In genomic region chr3:85564603-85565002, GRCm38 (mm10) we compare ENCODE assay signal across 26 mouse cellular contexts. TPM values are rescaled to one million over a fixed set of nuclear protein-coding genes. Genes with fewer than 3 reads are reported as not detected.
A peak's percentile ranks its signal among the peaks of the same experiment; 100 is the strongest.
DNase-seq lines count a peak whose midpoint lies in the region; ATAC-seq and TF ChIP-seq lines count a peak whose summit lies in the region.
"Had no signal": no experiment of that assay in that cellular context is flagged by ENCODE, and none has a peak within 500 bp of the region (broad histone marks: within the 10 kb centered on the region; RNA-seq: fewer than 3 reads in every experiment).

No protein-coding gene starts in this region.

- WGBS in heart, adult 2 months = 48% methylated on average over 2 of the region's 2 CpGs
- 29% methylated on average over 2 of the region's 2 CpGs for WGBS in liver, embryonic 13.5 days (ENCODE audit: insufficient replicate concordance)
- WGBS in liver, embryonic 11.5 days = 46% methylated on average over 2 of the region's 2 CpGs
- 46% methylated on average over 2 of the region's 2 CpGs for WGBS in stomach, postnatal 0 days

- intact Hi-C loops in heart, adult 2 months (cut with DNase I) = no loop called here
- intact Hi-C loops in heart, postnatal 10 days (cut with DNase I) = loop anchor here (5.0 to 10.0 kb wide), 2 partner anchors 197 to 350 kb away; no protein-coding TSS in a partner anchor

- H3K27me3 ChIP-seq in heart, adult 2 months (ENCODE audit: control insufficient read depth, insufficient read depth, low read length) = no peaks in the 10 kb centered on the region
- H3K27me3 ChIP-seq in liver, embryonic 13.5 days = no peaks in the 10 kb centered on the region
- no peaks in the 10 kb centered on the region for H3K27me3 ChIP-seq in liver, embryonic 11.5 days (replicated peaks; ENCODE audit: control insufficient read depth, insufficient read depth, low read length)
- H3K27me3 ChIP-seq in ES-Bruce4 (ENCODE audit: control insufficient read depth, insufficient read depth, low read length, poor library complexity, severe bottlenecking) = no peaks in the 10 kb centered on the region
- H3K27me3 ChIP-seq in stomach, postnatal 0 days (ENCODE audit: control insufficient read depth, insufficient read depth, low read length) = no peaks in the 10 kb centered on the region
- H3K27me3 ChIP-seq: embryonic facial prominence, embryonic 13.5 days; forebrain, embryonic 12.5 days; intestine, embryonic 15.5 days; midbrain, embryonic 12.5 days had no signal

- no peak overlapping the region for H3K4me2 ChIP-seq in liver, embryonic 13.5 days
- H3K4me2 ChIP-seq in liver, embryonic 11.5 days = no peak overlapping the region
- H3K4me2 ChIP-seq in stomach, postnatal 0 days (replicated peaks; ENCODE audit: low read depth) = no peak overlapping the region
- H3K4me2 ChIP-seq: embryonic facial prominence, embryonic 13.5 days; forebrain, embryonic 12.5 days; intestine, embryonic 15.5 days; midbrain, embryonic 12.5 days had no signal

- peak; percentile 48; the same call in 1 of the 2 replicates for ATAC-seq in liver, embryonic 13.5 days (ENCODE audit: low read depth)
- ATAC-seq in liver, embryonic 11.5 days (replicated peaks; ENCODE audit: low FRiP score) = no peak; the same call in 1 of the 2 replicates
- no peak for ATAC-seq in stomach, postnatal 0 days (ENCODE audit: low FRiP score, low TSS enrichment)
- ATAC-seq: activated CD4-positive, CD25-positive, alpha-beta regulatory T cell, adult 4 months; hindbrain, embryonic 16.5 days; intestine, embryonic 15.5 days; liver, postnatal 0 days had no signal

- H3K4me1 ChIP-seq in heart, adult 2 months (ENCODE audit: control insufficient read depth, insufficient read depth, low read length) = no peaks in the 10 kb centered on the region; the same call in 1 of the 2 replicates
- no peaks in the 10 kb centered on the region for H3K4me1 ChIP-seq in liver, embryonic 13.5 days (replicated peaks)
- no peaks in the 10 kb centered on the region for H3K4me1 ChIP-seq in liver, embryonic 11.5 days (replicated peaks; ENCODE audit: control insufficient read depth, insufficient read depth, low read length)
- no peaks in the 10 kb centered on the region for H3K4me1 ChIP-seq in ES-Bruce4 (ENCODE audit: control insufficient read depth, insufficient read depth, low read length)
- H3K4me1 ChIP-seq in stomach, postnatal 0 days (replicated peaks; ENCODE audit: control insufficient read depth, insufficient read depth) = no peaks in the 10 kb centered on the region
- H3K4me1 ChIP-seq: forebrain, embryonic 12.5 days; hindbrain, embryonic 10.5 days; intestine, embryonic 15.5 days; midbrain, embryonic 12.5 days had no signal

- H3K9ac ChIP-seq in heart, adult 2 months (ENCODE audit: low read depth, low read length) = no peak overlapping the region
- H3K9ac ChIP-seq in liver, embryonic 13.5 days = no peak overlapping the region
- H3K9ac ChIP-seq in liver, embryonic 11.5 days (ENCODE audit: low read depth, low read length) = no peak overlapping the region
- H3K9ac ChIP-seq in ES-Bruce4 (ENCODE audit: low read depth, poor library complexity, severe bottlenecking) = no peak overlapping the region
- no peak overlapping the region for H3K9ac ChIP-seq in stomach, postnatal 0 days (ENCODE audit: low read length)
- H3K9ac ChIP-seq: embryonic facial prominence, embryonic 13.5 days; forebrain, embryonic 12.5 days; intestine, embryonic 15.5 days; liver, postnatal 0 days; midbrain, embryonic 12.5 days had no signal

- H3K9me3 ChIP-seq in liver, embryonic 13.5 days (replicated peaks) = no peaks in the 10 kb centered on the region
- H3K9me3 ChIP-seq in liver, embryonic 11.5 days (ENCODE audit: control insufficient read depth, low read length) = no peaks in the 10 kb centered on the region
- H3K9me3 ChIP-seq in ES-Bruce4 (replicated peaks; ENCODE audit: control insufficient read depth, insufficient read depth, low read length, poor library complexity, severe bottlenecking) = no peaks in the 10 kb centered on the region
- H3K9me3 ChIP-seq in stomach, postnatal 0 days (ENCODE audit: control insufficient read depth, low read length) = no peaks in the 10 kb centered on the region
- H3K9me3 ChIP-seq: embryonic facial prominence, embryonic 13.5 days; forebrain, embryonic 12.5 days; hindbrain, embryonic 10.5 days; intestine, embryonic 15.5 days; midbrain, embryonic 12.5 days had no signal

- H3K79me2 ChIP-seq in heart, adult 2 months (replicated peaks; ENCODE audit: control insufficient read depth, insufficient read depth, low read length) = no peaks in the 10 kb centered on the region

- no peak overlapping the region for H3K4me3 ChIP-seq in heart, adult 2 months
- H3K4me3 ChIP-seq in liver, embryonic 13.5 days (replicated peaks) = no peak overlapping the region
- H3K4me3 ChIP-seq in liver, embryonic 11.5 days (ENCODE audit: low read depth, low read length) = no peak overlapping the region
- no peak overlapping the region for H3K4me3 ChIP-seq in ES-Bruce4 (ENCODE audit: low read depth, low read length)
- H3K4me3 ChIP-seq in stomach, postnatal 0 days (ENCODE audit: low read depth, low read length) = no peak overlapping the region
- H3K4me3 ChIP-seq: embryonic facial prominence, embryonic 13.5 days; erythroblast, embryonic 14.5 days; forebrain, embryonic 12.5 days; gastrocnemius, adult 2 months; hindbrain, embryonic 10.5 days; intestine, embryonic 15.5 days; midbrain, embryonic 12.5 days had no signal

- no peak for DNase-seq in heart, adult 2 months
- DNase-seq in heart, adult 8-10 months (ENCODE audit: low spot score) = no peak
- DNase-seq in heart, postnatal 10 days = peak; percentile 29 to 30
- DNase-seq in heart, adult 11 months = no peak
- DNase-seq in liver, embryonic 13.5 days = no peak
- no peak for DNase-seq in liver, embryonic 11.5 days (ENCODE audit: low spot score)
- DNase-seq in stomach, postnatal 0 days (ENCODE audit: low spot score) = no peak
- DNase-seq: adrenal gland, adult 8-10 months; cerebellum, adult 18-20 months; cerebellum, postnatal 14 days; gastrocnemius, adult 2 months; kidney, adult 9 months; kidney, postnatal 25 days; liver, postnatal 0 days; lung, postnatal 14 days; right cerebral cortex, postnatal 14 days; thymus, postnatal 14 days had no signal

- peak overlapping the region; percentile 20; the same call in 1 of the 2 replicates for H3K27ac ChIP-seq in heart, adult 2 months
- no peak overlapping the region for H3K27ac ChIP-seq in liver, embryonic 13.5 days
- H3K27ac ChIP-seq in liver, embryonic 11.5 days (ENCODE audit: low read depth, low read length) = no peak overlapping the region
- no peak overlapping the region for H3K27ac ChIP-seq in ES-Bruce4 (ENCODE audit: insufficient read depth, low read length)
- no peak overlapping the region for H3K27ac ChIP-seq in stomach, postnatal 0 days (replicated peaks)
- H3K27ac ChIP-seq: embryonic facial prominence, embryonic 13.5 days; forebrain, embryonic 12.5 days; gastrocnemius, adult 2 months; hindbrain, embryonic 10.5 days; intestine, embryonic 15.5 days; midbrain, embryonic 12.5 days had no signal

- H3K36me3 ChIP-seq in heart, adult 2 months (ENCODE audit: control insufficient read depth, insufficient read depth, low read length) = no peaks in the 10 kb centered on the region
- H3K36me3 ChIP-seq in liver, embryonic 13.5 days = no peaks in the 10 kb centered on the region
- H3K36me3 ChIP-seq in liver, embryonic 11.5 days (ENCODE audit: control insufficient read depth, insufficient read depth, low read length) = no peaks in the 10 kb centered on the region
- H3K36me3 ChIP-seq in ES-Bruce4 (ENCODE audit: control insufficient read depth, insufficient read depth, low read length, poor library complexity, severe bottlenecking) = no peaks in the 10 kb centered on the region
- no peaks in the 10 kb centered on the region for H3K36me3 ChIP-seq in stomach, postnatal 0 days (ENCODE audit: control insufficient read depth, insufficient read depth, low read length)
- H3K36me3 ChIP-seq: embryonic facial prominence, embryonic 13.5 days; forebrain, embryonic 12.5 days; hindbrain, embryonic 10.5 days; intestine, embryonic 15.5 days; midbrain, embryonic 12.5 days had no signal

- peak; percentile 25; the same call in 1 of the 2 replicates for TF ChIP-seq CTCF in heart, adult 2 months (IDR thresholded peaks at IDR 0.05)
- peak; percentile 26 for TF ChIP-seq CTCF in ES-Bruce4 (IDR thresholded peaks at IDR 0.05; ENCODE audit: low read depth, low read length)
- no peak for TF ChIP-seq CTCF in stomach, postnatal 0 days (IDR thresholded peaks at IDR 0.05; ENCODE audit: low read depth)

- no peak for TF ChIP-seq POLR2A in heart, adult 2 months (IDR thresholded peaks at IDR 0.05; ENCODE audit: insufficient read depth, low read depth, low read length)
- no peak for TF ChIP-seq POLR2A in ES-Bruce4 (IDR thresholded peaks at IDR 0.05; ENCODE audit: insufficient read depth, low read length)

- TF ChIP-seq EP300 in heart, adult 2 months (IDR thresholded peaks at IDR 0.05; ENCODE audit: insufficient read depth, low read depth, low read length) = no peak
- no peak for TF ChIP-seq EP300 in ES-Bruce4 (IDR thresholded peaks at IDR 0.05; ENCODE audit: insufficient read depth, low read depth, low read length)
- TF ChIP-seq EP300 in stomach, postnatal 0 days (optimal IDR thresholded peaks at IDR 0.05) = no peak

RNA-seq across cellular contexts. Expression of gene Gatb, which starts 9.3 kb away (rescaled TPM):
- 10 to 100 TPM; 45.6 to 49.7 TPM for total RNA-seq in heart, adult 2 months (2021)
- 22.0 and 40.1 TPM in 2 replicates for polyA plus RNA-seq in heart, adult 2 months (2012; rRNA removed)
- 10 to 100 TPM; 50.0 to 58.3 (median 53.4) TPM for total RNA-seq in heart, adult 8-10 months (2022)
- 10 to 100 TPM; 25.4 to 27.8 TPM for total RNA-seq in heart, postnatal 10 days (2021)
- polyA plus RNA-seq in liver, embryonic 13.5 days (2015; fragmentation: Nextera tagmentation; extraction: Ambion mirVana) = 17.8 and 19.9 TPM in 2 replicates
- 32.9 and 39.9 TPM in 2 replicates for polyA plus RNA-seq in liver, embryonic 11.5 days (2014; fragmentation: Nextera tagmentation; extraction: Ambion mirVana)
- polyA plus RNA-seq in ES-Bruce4 (2011; ENCODE audit: insufficient read depth, insufficient read length, low read depth, missing spikeins) = 9.9 and 11.4 TPM in 2 replicates
- 14.3 and 14.5 TPM in 2 replicates for polyA plus RNA-seq in stomach, postnatal 0 days (2015; fragmentation: Nextera tagmentation; extraction: Ambion mirVana)

Comparison
In these comparisons a context has a peak if more than half of its experiments do, and no peak if none do; other contexts are left out.
1. DNase-seq: peak in heart, postnatal 10 days (2 of 2); none in heart, adult 2 months (0 of 2), heart, adult 8-10 months (single experiment), heart, adult 11 months (single experiment), liver, embryonic 13.5 days (single experiment), liver, embryonic 11.5 days (single experiment) and stomach, postnatal 0 days (single experiment).